Mouse (Mus musculus) c-Kit-positive CD71-positive TER-119-positive erythroid progenitor cells, embryonic 14.5 days (primary cell): ENCODE measurements around the gene Tns1.
"Not testable (repeated sequence)": the region's sequence is repeated elsewhere in the genome, so short reads cannot be mapped to it uniquely, and the experiment has no call there.

Source experiments
- DNase-seq: peaks from one replicate; pipeline ENCODE4 v3.0.0-alpha.2; 2013; ENCODE audit warnings: low spot score

Tns1 gene

GRCm38 (mm10) chr1:73910701-73911100 is 213.5 kb downstream of the Tns1 start:
- DNase-seq = no peak

DNA sequence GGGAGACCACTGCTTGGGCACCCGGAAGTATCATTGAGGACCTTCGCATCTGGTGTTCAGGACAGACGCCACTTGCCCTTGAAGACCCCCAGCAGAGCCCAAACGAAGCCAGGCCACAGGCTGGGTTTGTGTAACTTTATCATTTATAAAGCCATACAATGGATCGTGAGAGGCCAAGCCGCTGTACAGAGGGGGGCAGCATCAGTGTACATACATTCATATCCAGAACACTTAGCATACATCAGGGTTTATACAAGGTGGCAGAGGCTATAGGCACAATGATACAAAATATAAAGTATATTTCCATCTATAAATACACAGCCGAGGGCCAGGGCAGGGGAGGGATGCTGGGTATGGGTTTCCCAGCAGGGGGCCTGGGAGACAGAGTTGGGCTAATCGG is 214.1 kb downstream of the Tns1 start:
- DNase-seq = no peak

DNA sequence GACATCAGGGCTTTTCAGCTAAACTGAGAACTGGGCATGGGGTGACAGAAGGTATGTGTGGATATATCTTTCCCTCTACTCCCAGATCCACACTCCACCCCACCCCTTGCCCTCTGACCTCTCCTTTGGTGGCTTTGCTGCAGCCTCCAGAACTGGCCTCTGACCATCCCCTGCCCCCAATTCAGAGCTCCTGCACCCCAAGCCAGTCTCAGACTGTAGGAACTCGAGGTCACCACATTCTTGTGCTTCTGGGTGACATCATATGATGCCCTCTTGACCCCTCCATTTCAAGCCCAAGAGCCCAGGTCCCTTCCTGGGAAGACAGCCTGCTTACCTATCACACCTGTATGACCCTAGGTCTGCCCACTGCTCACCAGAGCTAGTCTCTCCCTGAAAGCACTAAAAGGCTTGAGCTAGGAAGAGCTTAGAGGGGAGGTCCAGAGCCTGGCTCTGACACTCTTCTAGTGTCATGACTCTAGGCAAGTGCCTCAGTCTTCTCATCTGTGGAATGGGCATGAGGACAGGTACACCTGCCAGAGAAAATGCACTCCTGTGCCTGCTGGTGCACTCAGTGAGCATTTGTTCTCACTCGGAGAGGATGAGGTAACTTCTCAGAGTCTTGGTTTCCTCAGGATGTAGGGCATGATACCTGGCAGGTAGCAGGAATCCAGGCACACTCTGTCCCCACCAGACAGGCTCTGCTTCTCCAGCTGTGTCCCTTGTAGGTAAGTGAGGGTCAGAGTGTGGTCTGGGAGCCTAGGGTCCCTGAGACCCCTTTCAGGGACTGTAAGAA is 214.9 kb downstream of the Tns1 start:
- DNase-seq = no peak

- DNase-seq = no peak
Measured at GRCm38 (mm10) chr1:73908081-73908960, 215.9 kb downstream of the Tns1 start.

GRCm38 (mm10) chr1:73907166-73907565 is 217.1 kb downstream of the Tns1 start:
- DNase-seq = no peak

DNA sequence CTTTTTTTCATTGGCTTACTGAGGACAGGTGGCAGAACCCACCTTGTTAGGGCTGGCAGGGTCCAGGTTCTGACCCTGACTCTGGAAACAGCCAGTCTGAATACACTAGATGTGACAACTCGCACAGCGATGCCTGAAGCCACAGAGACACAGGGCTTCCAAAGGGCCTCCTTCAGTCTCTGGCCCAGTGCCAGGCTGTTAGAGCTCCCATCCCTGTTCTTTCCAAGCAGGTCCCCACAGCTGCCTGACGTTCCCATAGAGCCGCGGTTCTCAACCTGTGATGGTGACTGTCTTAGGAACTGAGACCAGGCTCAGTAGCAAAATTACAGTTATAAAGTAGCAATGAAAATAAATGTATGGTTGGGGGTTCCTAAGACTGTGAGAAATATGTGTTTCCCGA is 217.9 kb downstream of the Tns1 start:
- no peak for DNase-seq

- no peak for DNase-seq
Measured at GRCm38 (mm10) chr1:73905811-73906190, 218.4 kb downstream of the Tns1 start.

GRCm38 (mm10) chr1:73905111-73905810 is 219.0 kb downstream of the Tns1 start:
- DNase-seq = no peak

DNA sequence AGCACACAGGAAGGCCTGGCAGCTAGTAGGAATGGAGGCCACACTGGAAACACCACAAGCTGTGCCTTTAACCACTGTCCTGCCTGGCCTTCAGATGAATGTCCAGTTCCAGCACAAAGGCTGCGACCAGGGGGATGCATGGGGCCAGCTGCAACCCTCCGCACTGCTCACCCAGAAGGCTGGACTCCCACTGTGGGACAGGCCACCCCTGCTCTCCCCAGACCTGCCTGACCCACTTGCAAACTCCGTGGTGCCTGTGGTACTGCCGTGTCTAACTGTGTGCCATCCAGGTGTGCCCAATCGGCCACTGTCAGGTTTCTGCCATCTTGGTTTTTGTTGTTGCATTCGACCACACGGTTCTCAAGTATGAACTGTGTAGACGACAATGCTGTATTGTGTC is 219.6 kb downstream of the Tns1 start:
- DNase-seq = no peak

- DNase-seq = no peak
Measured at GRCm38 (mm10) chr1:73903035-73903434, 221.2 kb downstream of the Tns1 start.

- DNase-seq = peak; percentile 67
Measured at GRCm38 (mm10) chr1:73902171-73902991, 221.9 kb downstream of the Tns1 start.

GRCm38 (mm10) chr1:73901496-73901899 is 222.8 kb downstream of the Tns1 start:
- DNase-seq = peak; percentile 67

DNA sequence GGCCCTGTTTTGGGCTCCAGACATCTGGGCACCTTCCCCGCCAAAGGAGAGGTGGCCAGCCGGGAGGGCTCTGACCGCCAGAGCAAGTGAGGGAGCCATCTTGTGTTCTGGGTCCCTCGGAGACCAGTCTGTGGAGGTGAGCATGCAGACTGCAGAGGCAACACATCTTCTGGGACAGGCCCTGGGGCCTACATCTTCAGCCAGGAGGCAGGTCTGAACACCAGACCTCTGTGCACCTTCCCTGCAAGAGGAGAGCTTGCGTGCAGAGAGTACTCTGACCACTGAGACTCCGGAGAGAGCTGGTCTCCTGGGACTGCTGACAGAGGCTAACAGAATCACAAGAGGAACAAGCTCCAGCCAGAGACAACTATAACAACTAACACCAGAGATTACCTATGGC is 228.8 kb downstream of the Tns1 start:
- not testable (repeated sequence) for DNase-seq

GRCm38 (mm10) chr1:73880731-73881130 is 243.5 kb downstream of the Tns1 start:
- no peak for DNase-seq

DNA sequence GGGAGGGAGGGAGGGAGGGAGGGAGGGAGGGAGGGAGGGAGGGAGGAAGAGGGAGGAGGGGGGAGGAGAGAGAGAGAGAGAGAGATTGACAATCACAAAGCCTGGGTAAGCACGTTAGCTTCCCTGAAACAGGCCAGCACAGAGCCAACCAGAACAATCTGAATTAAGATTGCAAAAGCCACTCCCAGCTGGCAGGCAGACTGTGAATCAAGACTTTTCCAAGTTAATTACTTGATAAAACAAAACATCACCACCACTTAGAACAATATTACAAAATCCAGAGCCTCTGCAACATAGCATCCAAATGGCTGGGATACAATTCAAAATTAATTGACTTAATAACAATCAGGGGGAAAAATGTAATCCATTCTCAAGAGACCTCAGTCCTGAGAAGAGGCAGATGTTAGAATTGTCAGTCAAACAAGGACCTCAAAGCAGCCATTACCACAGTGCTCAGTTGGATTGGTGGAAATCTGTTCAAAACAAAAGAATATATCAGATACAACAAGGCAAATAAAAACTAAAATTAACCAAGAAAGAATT is 248.5 kb downstream of the Tns1 start:
- no peak for DNase-seq

DNA sequence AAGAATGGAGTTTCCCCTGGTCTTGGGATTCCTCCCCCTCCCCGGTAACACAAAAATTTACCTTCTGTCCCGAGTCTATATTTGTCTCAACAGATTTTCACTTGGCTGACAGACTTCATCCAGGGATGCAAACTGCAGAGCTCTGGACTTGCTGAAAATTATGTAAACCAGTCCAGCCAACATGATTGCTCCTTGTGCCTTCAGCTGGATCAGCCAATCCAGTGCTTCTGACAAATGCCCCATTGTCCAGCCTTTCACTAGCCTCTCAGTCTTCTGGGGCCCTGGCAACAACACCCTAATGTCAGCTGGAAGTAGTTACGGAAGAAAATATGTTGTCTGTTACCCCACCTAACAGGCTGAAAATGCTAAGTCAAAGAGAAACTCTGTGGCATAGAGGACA is 259.9 kb downstream of the Tns1 start:
- no peak for DNase-seq

DNA sequence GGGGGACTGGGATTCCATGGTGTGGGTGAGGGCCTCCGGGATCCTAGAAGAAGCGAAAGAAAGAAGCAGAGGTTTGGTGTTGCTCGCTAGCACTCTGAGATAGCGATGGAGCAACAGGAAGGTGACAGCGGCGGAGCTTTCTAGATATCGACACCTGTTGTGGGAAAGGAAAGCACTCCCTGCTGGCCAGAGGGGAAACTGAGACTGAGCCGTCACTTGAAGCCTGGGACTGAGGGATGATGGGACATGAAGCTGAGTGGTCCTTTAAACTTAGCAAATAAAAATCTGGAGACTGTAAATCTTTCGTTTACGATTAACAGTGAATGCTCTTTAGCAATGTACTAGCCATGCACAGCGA is 261.2 kb downstream of the Tns1 start:
- DNase-seq = no peak

GRCm38 (mm10) chr1:73862323-73863073 is 261.8 kb downstream of the Tns1 start:
- no peak for DNase-seq

DNA sequence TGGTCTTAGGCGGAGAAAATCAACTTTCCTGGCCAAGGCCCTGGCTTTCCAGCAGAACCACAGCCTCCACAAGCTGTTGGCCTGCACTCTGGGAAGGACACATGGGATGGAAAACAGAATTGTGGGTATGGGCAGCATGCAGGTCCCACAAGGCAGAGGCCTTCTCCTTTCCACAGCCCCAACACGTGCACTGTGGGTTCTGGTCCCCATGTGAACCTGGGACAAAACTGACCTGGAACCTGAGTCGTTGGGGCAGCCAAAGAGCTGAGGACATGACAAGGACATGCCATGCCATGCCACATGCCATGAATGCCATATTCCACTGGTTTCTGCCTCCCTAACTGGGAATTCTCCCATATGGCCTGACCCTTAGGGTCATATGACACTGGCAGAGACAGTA is 263.8 kb downstream of the Tns1 start:
- DNase-seq = no peak
